In genomic region chr3:129206776-129207175, GRCm38 (mm10) we compare ENCODE assay signal across 20 mouse cellular contexts. TPM values are rescaled to one million over a fixed set of nuclear protein-coding genes. Genes with fewer than 3 reads are reported as not detected.
DNase-seq lines count a peak whose midpoint lies in the region; ATAC-seq and TF ChIP-seq lines count a peak whose summit lies in the region.
"Had no signal": no experiment of that assay in that cellular context is flagged by ENCODE, and none has a peak within 500 bp of the region (broad histone marks: within the 10 kb centered on the region; RNA-seq: fewer than 3 reads in every experiment).

No protein-coding gene starts in this region.

- no peak overlapping the region for H3K27ac ChIP-seq in forebrain, embryonic 10.5 days
- no peak overlapping the region for H3K27ac ChIP-seq in forebrain, embryonic 11.5 days (ENCODE audit: low read depth, low read length)
- H3K27ac ChIP-seq in limb, embryonic 11.5 days (replicated peaks; ENCODE audit: low read depth, low read length) = no peak overlapping the region
- H3K27ac ChIP-seq: heart, embryonic 15.5 days; hindbrain, embryonic 13.5 days; liver, embryonic 15.5 days; stomach, embryonic 15.5 days had no signal

- TF ChIP-seq CTCF in E14TG2a.4 (conservative IDR thresholded peaks at IDR 0.05; ENCODE audit: low read length) = no peak

- H3K9ac ChIP-seq in forebrain, embryonic 11.5 days (ENCODE audit: low read length) = no peak overlapping the region
- no peak overlapping the region for H3K9ac ChIP-seq in limb, embryonic 11.5 days (ENCODE audit: low read length)
- H3K9ac ChIP-seq: heart, embryonic 15.5 days; hindbrain, embryonic 13.5 days; liver, embryonic 15.5 days; stomach, embryonic 15.5 days had no signal

- DNase-seq in forebrain, embryonic 10.5 days (ENCODE audit: extremely low spot score, low spot score) = peak; percentile 26
- DNase-seq in forebrain, embryonic 11.5 days (ENCODE audit: low spot score) = no peak
- peak; percentile 28 for DNase-seq in embryo, embryonic 9.5 days (ENCODE audit: extremely low spot score)
- peak; percentile 50 for DNase-seq in limb, embryonic 11.5 days (ENCODE audit: low spot score)
- no peak for DNase-seq in urinary bladder, postnatal 36 days (ENCODE audit: low spot score in 2 of 2)
- DNase-seq in adipocyte (ENCODE audit: low spot score) = no peak
- no peak for DNase-seq in cerebellum, postnatal 4 days (ENCODE audit: low spot score in 2 of 2)
- DNase-seq: cerebellum, adult 9-10 months; heart, adult 11 months; kidney, adult 11 months; kidney, postnatal 25 days; lung, postnatal 10 days; spleen, adult 18-20 months had no signal

- H3K4me1 ChIP-seq in forebrain, embryonic 10.5 days = peaks cover 33% of the 10 kb centered on the region
- peaks cover 4% of the 10 kb centered on the region for H3K4me1 ChIP-seq in forebrain, embryonic 11.5 days (replicated peaks; ENCODE audit: control insufficient read depth, insufficient read depth, low read length)
- H3K4me1 ChIP-seq in E14TG2a.4 (replicated peaks; ENCODE audit: low read depth, low read length) = peaks cover 40% of the 10 kb centered on the region
- peaks cover 6% of the 10 kb centered on the region; the same call in 1 of the 2 replicates for H3K4me1 ChIP-seq in limb, embryonic 11.5 days (ENCODE audit: control insufficient read depth, insufficient read depth, low read length)

- no peak overlapping the region for H3K4me2 ChIP-seq in forebrain, embryonic 11.5 days (ENCODE audit: low read depth, low read length, severe bottlenecking)
- H3K4me2 ChIP-seq in limb, embryonic 11.5 days (ENCODE audit: low read depth, severe bottlenecking) = no peak overlapping the region
- H3K4me2 ChIP-seq: heart, embryonic 15.5 days; hindbrain, embryonic 13.5 days; liver, embryonic 15.5 days; stomach, embryonic 15.5 days had no signal

- H3K36me3 ChIP-seq in forebrain, embryonic 10.5 days (replicated peaks) = no peaks in the 10 kb centered on the region
- H3K36me3 ChIP-seq in forebrain, embryonic 11.5 days (ENCODE audit: control insufficient read depth, insufficient read depth, low read length) = no peaks in the 10 kb centered on the region
- H3K36me3 ChIP-seq in E14TG2a.4 (ENCODE audit: insufficient read depth, low read length) = no peaks in the 10 kb centered on the region
- no peaks in the 10 kb centered on the region for H3K36me3 ChIP-seq in limb, embryonic 11.5 days (ENCODE audit: control insufficient read depth, insufficient read depth, low read length)
- H3K36me3 ChIP-seq: heart, embryonic 15.5 days; hindbrain, embryonic 13.5 days; liver, embryonic 15.5 days; stomach, embryonic 15.5 days had no signal

- H3K4me3 ChIP-seq in forebrain, embryonic 10.5 days = no peak overlapping the region
- no peak overlapping the region for H3K4me3 ChIP-seq in forebrain, embryonic 11.5 days (ENCODE audit: low read depth, low read length)
- 0 out of 2 replicates have a peak overlapping the region, but pooled peaks have one; percentile 27 for H3K4me3 ChIP-seq in E14TG2a.4 (replicated peaks; ENCODE audit: low read length)
- no peak overlapping the region for H3K4me3 ChIP-seq in limb, embryonic 11.5 days (ENCODE audit: low read depth, low read length)
- H3K4me3 ChIP-seq: heart, embryonic 15.5 days; hindbrain, embryonic 13.5 days; liver, embryonic 15.5 days; stomach, embryonic 15.5 days had no signal

- no peak for ATAC-seq in forebrain, embryonic 11.5 days (replicated peaks; ENCODE audit: low FRiP score)
- no peak for ATAC-seq in limb, embryonic 11.5 days (ENCODE audit: insufficient number of reproducible peaks, low FRiP score, low TSS enrichment, low read depth)
- ATAC-seq: forebrain, embryonic 16.5 days had no signal

- H3K9me3 ChIP-seq in forebrain, embryonic 10.5 days = no peaks in the 10 kb centered on the region
- no peaks in the 10 kb centered on the region for H3K9me3 ChIP-seq in forebrain, embryonic 11.5 days (ENCODE audit: control insufficient read depth, low read length)
- H3K9me3 ChIP-seq in E14TG2a.4 (ENCODE audit: low read length) = no peaks in the 10 kb centered on the region
- H3K9me3 ChIP-seq in limb, embryonic 11.5 days (ENCODE audit: control insufficient read depth, low read length) = no peaks in the 10 kb centered on the region
- H3K9me3 ChIP-seq: heart, embryonic 15.5 days; hindbrain, embryonic 13.5 days; liver, embryonic 15.5 days; stomach, embryonic 15.5 days had no signal

- H3K27me3 ChIP-seq in forebrain, embryonic 10.5 days (ENCODE audit: poor library complexity, severe bottlenecking) = peaks cover 100% of the 10 kb centered on the region
- H3K27me3 ChIP-seq in forebrain, embryonic 11.5 days (ENCODE audit: control insufficient read depth, insufficient read depth, low read length) = peaks cover 95% of the 10 kb centered on the region
- peaks cover 94% of the 10 kb centered on the region for H3K27me3 ChIP-seq in E14TG2a.4 (ENCODE audit: insufficient read depth, low read length)
- H3K27me3 ChIP-seq in limb, embryonic 11.5 days (ENCODE audit: control insufficient read depth, insufficient read depth, low read length) = peaks cover 87% of the 10 kb centered on the region
- H3K27me3 ChIP-seq: CH12.LX had no signal

- WGBS in forebrain, embryonic 10.5 days = 2% methylated on average over 13 of the region's 13 CpGs
- 2% methylated on average over 13 of the region's 13 CpGs for WGBS in forebrain, embryonic 11.5 days
- WGBS in limb, embryonic 11.5 days = under 1% methylated on average over 13 of the region's 13 CpGs

RNA-seq across cellular contexts. Expression of gene Pitx2, which starts 7.1 kb away (rescaled TPM):
- polyA plus RNA-seq in forebrain, embryonic 10.5 days (2016; fragmentation: Nextera tagmentation; extraction: Ambion mirVana) = 11.1 and 15.3 TPM in 2 replicates
- 9.2 and 11.9 TPM in 2 replicates for polyA plus RNA-seq in forebrain, embryonic 11.5 days (2014; fragmentation: Nextera tagmentation; extraction: Ambion mirVana)
- polyA plus RNA-seq in limb, embryonic 11.5 days (2014; fragmentation: Nextera tagmentation; extraction: Ambion mirVana) = 37.6 and 43.1 TPM in 2 replicates

Comparison
In these comparisons a context has a peak if more than half of its experiments do, and no peak if none do; other contexts are left out.
1. DNase-seq: peak in forebrain, embryonic 10.5 days (single experiment), embryo, embryonic 9.5 days (single experiment) and limb, embryonic 11.5 days (single experiment); none in forebrain, embryonic 11.5 days (single experiment), urinary bladder, postnatal 36 days (0 of 2), adipocyte (single experiment) and cerebellum, postnatal 4 days (0 of 2).